Mouse (Mus musculus) cerebellum, postnatal 14 days (tissue): ENCODE results near the gene Gm20671.
A peak's percentile ranks its signal among the peaks of the same experiment; 100 is the strongest.
"Not testable (repeated sequence)": the region's sequence is repeated elsewhere in the genome, so short reads cannot be mapped to it uniquely, and the experiment has no call there.

Experiments
- DNase-seq, 2 experiments: peaks; one replicate each; pipeline ENCODE4 v3.0.0; 2021; ENCODE audit warnings: mixed read lengths in 2 of 2

Gene Gm20671

DNA sequence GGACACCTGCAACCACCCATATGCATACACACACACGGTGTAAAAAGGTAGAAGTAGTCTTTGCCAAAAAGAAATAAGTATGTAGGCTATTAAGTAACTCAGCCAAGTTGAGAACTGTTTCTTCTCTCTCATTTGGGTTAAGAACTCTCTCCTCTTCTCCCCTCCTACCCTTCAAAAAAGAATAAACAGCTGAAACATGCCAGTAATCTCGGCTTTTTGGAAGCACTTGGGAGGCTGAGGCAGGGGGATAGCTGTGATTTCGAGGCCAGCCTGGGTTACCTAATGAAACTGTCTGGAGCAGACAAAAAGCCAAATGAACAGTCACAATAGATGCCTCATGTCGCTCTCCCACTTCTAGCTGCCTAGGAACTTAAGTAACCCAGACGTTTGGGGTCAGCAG, 42.2 kb downstream of the Gm20671 start:
- peak in 1 of 2 experiments; percentile 5 for DNase-seq

DNA sequence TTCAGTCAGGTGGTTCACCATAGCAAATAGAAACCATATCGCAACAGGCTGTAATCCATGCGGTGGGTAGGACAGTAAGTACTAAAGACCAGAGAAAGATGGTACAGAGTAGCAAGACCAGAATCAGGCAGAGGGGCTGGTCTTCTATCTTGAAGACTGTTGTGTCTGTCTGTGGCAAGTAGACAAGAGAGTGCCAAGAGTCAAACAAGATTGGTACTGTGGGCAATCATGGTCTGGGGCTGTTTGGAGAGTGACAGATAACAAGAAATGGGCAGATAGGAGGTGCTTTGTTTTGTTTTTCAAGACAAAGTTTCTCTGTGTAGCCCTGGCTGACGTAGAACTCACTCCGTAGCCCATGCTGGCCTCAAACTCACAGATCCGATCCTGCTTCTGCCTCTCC, 45.3 kb downstream of the Gm20671 start:
- DNase-seq = no peak

DNA sequence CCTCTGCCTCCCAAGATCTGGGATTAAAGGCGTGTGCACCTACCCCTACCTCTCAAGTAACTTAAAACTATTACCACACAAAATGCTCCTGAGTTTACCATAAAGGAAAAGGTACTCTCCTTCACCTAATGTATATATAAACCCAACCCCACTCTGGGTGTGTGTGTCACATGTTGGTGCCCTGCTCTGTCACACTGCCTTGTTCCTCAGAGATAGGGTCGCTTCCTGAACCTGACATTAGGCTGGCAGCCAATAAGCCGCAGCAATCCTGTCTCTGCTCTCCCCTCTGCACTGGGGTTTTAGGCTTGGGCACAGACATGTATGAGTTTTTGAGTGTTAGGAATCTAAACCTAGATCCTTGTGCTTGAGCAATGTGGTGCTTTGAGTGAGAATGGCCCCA, 48.7 kb downstream of the Gm20671 start:
- no peak for DNase-seq

DNA sequence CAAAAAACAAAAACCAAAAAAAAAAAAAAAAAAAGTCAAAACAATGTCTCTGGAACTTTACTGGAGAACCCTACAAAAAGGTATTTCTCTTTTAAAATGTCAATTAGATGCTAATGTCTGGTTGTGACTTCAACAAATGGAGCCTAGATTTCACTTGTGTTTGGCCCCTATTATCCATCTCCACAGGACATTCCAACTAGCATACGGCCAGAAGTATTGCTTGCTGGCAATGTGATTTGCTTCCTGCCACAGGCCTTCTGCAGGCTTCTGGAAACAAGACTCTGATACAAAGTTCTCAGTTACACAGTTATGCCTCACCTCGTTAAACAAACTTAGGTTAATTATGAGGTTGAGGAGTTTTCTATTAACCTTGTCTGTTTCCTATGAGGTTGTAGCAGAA, 54.5 kb downstream of the Gm20671 start:
- peak in 1 of 2 experiments; percentile 19 for DNase-seq

DNA sequence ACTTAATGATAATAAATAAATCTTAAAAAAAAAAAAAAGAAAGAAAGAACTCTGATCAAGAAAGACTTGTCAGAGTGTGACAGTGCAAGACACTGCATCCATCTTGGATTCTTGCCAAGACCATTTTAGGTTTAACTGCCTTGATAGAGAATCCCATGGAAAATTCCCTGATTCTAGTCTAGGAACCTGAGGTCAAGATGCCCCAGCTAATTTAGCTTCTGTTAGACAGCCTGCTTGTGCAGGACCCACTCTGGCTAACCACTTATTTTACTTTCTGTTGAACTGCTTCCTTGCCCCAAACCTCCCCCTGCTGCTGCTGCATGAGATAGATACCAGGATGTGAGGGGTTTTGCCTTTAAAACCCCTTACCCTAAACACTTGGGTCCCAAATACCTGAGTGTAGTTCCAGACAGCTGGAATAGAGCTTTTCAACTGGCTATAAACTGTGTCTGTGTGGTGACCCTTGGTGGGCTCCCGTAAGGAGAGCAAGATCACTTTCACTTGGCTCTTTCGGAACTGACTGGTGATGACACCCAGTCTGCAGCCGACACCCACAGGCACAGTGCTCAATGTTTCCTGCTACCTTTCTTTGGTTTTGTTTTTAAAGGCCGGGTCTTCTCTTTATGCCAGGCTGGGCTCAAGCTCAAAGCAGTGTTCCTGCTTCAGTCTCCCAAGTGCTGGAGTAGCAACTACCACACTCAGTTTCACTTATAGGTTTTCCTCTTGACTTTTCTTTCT, 59.1 kb downstream of the Gm20671 start:
- DNase-seq = no peak

DNA sequence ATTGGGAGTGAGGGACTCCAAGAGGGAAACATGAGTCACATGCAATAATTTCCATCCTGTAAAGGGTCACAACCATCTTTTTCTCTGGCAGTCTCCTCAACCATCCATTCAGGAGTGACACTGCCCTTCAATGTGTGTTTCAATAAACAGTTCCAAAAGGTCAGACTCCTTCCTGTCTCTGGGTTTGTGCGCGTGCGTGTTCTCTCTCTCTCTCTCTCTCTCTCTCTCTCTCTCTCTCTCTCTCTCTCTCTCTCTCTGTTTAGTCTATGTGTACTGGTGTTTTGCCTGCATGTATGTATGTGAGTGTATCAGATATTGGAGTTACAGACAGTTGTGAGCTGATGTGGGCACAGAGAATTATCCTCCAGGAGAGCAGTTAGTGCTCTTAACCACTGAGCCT, 59.9 kb downstream of the Gm20671 start:
- DNase-seq = no peak

DNA sequence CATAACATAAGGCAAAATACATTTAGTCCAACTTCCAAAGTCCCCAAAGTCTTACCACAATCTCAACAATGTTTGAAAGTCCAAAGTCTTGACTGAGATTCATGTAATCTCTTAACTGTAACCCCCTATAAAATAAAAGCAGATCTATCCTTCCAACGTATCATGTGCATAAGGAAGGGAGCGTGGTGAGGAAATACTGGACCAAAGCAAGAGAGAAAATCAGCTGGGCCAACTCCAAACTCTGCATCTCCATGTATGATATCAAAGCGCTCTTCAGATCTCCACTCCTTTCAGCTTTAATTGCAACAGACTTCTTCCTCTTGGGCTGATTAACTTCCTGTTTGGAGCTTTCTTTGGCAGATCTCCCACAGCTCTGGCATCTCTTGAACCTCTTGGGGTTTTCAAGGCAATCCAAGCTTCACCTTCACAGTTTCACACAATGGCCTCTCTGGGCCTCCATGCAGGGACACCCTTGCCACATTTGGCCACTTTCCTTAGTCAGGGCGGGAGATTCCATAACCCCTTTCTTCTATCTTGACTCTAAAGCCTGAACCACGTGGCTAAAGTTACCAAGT, 65.3 kb downstream of the Gm20671 start:
- DNase-seq = no peak

DNA sequence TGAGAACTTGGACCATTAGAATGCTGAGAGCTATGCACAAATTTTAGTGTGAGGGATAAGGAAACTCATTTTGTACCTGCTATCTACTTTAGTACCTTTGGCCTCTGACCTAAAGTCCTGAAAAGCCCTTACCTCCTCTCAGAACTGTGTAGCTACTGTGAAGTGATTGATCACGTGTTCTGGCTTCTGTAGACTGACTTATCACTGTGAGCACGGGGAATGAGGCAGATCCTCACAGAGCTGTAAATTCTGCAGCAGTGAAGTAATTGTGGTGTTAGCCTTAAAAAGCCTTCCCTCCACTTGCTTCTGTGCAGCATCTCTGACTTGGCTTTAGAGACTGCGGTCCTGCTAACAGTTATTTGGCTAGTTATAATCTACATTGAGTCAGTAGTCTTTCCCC, 66.1 kb downstream of the Gm20671 start:
- no peak for DNase-seq

DNA sequence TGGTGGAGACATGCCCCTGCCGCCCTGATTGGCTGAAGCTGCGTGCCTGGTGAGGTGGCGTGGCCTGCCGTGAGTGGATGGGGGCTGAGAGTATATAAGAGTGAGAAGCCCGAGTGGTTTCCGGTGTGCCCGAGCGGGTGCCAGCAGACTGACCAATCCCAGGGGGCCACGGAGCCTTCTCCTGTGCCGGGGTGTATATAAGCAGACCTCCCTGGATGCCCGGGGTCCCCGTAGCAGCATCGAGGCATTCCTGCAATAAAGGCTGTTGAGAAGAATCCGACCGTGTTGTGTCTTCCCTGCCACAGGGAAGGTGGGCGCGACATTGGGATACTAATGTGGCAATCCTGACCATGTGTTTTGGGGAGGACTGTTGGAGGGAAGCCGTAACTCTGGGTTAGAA, 66.6 kb downstream of the Gm20671 start:
- not testable (repeated sequence) for DNase-seq

DNA sequence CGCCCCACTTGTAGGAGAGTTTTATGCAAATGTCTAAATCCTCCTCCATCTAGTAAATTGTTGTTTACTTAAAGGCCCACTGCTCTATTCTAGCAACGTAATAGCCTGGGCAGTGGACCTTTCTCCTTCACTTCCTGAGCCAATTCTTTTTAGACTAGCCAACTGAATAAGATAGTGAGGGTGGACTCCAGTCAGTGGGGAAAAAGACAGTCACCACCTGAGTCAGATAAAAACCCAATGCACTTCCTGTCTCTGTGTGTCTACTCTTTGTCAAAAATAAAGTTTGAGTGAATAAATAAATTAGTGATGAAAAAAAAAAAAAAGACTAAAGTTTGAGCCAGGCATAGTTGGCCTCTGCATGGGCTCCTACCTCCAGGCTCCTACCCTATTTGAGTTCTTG, 67.2 kb downstream of the Gm20671 start:
- DNase-seq = no peak

DNA sequence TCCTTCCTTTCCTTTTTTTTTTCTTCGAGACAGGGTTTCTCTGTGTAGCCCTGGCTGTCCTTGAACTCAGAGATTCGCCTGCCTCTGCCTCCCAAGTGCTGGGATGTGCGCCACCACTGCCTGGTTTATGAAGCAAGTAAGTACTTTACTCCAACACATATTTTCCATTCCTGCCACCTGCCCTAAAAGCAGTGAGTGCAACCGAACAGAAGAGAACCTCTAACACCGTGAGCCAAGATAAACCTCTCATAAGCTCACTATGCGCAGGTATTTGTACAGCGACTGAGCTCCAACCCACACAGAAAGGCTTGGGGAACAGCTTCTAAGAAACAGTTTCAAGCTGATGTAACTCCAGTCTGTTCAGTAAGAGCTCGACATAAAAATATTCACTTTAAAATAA, 70.8 kb downstream of the Gm20671 start:
- DNase-seq = no peak

DNA sequence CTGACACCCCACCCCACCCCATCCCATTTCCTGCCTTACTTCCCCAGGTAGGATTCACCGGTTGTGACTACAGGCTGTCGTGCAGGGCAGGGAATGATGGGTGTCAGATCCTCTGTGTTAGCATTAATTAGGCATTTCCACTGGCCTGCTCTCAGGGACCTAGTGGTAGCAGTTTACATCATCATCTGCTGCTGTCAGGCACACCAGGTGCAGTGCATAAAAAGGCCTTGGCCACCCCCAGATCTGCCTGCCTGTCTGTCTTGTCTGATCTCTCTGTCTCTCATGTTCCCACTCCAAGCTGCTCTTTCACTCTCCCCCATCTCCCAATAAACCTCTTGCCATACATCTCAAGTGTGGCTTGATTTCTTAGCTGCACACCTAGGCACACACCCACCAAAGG, 75.2 kb downstream of the Gm20671 start:
- DNase-seq = no peak

DNA sequence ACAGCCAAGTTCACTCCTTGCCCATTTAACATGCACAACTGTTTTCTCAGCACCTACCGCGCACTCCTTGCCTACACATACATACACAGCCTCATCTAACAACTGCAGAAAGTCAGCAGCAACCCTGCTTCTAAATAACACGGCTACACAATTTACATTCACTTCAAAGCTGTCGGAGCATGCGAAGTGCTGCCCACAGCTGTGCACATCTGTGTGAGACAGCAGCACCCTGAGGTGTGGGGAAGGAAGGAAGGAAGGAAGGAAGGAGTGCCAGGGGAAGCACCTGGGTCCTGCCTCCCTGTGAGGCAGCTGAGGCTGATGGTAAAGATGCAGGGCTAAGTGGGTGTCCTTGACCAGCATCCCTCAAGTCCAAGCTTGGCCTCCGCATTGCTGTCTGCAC, 78.0 kb downstream of the Gm20671 start:
- DNase-seq = no peak

DNA sequence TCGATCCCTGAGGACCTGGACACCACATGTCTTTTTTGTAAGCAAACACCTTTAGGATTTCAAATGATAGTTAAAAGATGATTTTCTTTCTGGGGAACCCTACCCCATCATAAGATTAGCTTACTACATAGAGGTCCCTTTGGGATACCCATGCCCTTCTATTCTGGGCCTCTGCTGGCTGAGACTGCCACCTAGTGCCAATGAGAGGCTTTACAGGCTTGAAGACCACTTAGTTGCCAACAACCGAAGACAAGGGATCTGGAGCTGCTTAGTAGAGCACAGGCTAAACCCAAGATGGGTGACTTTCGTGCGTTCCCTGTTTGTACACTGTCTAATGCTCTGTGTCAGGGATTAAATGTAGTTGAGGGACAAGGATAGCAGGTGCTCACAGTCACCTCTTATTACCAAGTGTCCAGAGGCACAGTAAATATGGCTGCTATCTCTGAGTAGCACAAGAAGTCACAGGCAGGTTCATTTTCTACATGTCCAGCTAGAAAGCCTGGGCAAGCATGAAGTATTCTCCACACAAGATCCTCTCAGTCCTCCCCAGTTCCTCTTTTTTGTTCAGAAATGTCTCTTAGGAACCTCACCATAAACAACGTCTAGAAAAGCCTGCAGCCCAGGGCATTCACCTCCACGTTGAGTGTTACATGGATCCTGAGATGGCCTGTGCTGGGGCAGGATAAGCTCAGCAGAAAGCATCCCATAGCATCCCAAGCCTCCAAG, 79.1 kb downstream of the Gm20671 start:
- DNase-seq = peak; percentile 72 to 76

DNA sequence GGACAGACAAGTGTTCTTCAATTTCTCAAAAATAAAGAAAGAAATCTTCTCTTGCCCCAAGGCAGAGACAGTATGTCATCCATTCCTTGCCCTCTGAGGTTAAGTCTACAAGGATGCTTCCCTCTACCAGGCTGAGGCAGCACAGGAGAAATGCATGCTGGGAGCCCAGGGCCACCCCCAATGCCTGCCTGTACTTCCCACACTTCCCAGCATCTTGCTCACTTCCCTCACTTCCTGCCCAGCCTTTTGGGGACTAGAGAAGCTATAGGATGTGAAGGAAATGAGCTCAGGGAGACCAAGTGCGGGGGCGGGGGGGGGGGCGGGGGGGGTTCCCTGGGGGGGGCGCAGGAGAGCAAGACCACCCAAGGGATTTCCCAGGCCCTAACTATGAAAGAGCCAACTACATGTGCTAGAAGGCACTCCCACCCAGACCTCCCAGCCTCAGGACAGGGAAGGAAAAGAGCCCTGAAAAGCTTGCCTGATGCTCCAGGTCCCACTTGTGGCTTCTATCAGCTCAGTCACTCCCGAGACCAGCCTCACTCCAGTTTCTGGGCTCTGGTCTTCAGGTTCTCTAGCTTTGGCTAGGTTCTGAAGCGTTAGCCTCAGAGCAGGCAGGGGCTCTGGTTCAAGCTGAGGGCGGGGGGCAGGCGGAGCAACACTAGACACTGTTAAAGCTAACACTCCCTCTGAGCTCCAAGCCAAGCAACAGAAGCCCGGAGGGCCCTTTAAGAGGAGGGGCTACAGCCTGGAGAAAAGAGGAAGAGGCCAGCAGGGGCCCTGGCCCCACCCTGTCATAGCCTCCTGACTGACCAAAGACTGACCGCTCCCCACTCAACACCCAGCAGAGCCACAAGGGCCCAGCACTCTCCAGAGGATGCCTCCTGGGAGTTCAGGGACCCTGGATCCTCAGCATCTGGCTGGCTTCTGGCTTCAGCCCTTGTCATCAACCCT, 80.9 kb downstream of the Gm20671 start:
- DNase-seq = peak; percentile 31 to 44

DNA sequence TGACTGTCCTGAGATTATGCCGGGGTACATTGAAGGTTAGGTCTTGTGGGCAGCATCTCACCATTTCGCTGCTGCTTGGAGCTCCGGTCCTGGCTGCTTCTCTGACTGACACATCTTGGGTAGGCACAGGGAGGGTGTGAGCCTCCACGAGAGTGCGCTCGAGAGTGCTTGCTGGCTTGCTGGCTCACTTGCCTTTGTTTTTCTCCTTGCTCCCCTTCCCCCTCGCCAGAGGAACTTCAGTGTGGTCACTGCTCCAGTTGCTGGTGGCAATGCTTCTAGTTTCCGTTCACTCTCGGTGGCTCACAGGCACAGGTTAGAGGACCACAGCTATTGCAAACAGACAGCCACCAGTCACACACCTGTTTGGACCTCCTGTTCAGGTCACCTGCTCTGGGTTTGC, 84.8 kb downstream of the Gm20671 start:
- DNase-seq = peak; percentile 75 to 82

DNA sequence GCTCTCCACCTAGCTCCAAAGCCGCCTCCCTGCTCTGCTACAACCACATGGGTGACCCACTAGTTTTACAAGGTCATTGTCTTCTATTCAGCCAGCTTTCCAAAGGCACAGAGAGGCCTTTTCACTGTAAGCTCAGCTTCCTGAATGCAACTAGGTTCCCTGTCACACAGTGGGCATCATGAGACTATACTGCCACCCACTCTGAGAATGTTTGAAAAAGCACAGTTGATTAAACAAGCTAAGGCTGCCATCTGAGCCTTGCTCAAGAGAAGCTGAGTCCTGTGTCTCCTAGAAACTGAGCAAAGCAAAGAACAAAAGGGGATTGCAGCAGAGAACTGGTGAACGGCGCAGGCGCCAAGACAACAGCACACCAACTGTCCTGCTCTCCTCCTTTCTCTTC, 85.5 kb downstream of the Gm20671 start:
- not testable (repeated sequence) for DNase-seq

DNA sequence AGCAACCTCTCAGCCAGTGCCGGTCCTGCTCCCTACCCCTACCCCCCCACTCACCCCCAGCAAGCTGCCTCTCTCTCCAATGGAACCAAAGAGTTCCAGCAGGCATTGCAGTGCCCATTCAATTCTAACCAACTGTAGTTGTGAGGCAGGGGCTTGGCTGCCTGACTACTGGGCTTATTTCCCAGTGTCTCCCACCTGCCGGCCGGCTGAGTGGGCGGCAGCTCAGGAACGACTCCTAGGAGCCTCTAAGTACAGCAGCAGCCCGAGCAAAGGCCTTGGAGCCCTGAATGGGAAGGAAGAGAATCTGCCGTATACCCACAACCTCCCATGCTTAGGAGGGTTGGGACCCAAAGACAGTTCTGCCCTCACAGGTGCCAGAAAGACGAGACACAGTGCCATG, 86.1 kb downstream of the Gm20671 start:
- peak; percentile 36 to 42 for DNase-seq

DNA sequence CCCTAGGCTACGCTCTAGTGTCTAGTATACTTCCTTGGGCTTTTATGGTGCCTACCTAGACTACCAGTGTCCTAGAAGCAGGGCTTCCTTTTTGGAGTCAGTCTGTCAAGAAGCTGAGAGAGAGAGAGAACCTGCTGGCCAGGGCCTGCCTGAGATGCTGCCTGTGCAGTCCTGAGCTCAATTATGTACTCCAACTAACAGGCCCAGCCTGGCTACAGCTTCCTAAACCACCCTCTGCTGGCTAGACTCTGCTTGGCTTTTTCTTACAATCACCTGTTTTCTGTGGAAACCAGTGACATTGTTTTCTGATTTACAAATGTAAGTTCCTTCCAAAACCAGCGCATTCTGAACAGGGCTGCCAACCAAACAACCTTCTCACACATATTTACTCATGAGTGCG, 86.8 kb downstream of the Gm20671 start:
- no peak for DNase-seq

DNA sequence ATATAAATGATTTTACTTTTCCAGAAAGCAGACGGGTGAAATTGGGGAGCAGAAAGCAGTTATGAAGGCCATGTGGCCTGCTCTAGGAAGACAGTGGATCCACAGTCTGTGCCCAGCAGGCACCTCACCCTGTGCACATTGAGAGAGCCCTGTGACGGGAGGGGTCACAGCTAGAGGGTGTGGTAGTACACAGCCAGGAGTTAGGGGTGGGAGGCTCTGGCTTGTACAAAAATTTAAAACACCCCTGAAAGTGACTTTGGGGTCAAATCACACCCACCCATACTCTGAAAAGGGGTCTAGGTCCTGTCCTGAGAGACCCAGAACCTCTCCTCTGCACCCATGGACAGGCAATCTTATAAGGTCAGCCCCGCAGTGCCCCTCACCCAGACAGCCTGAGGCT, 90.1 kb downstream of the Gm20671 start:
- DNase-seq = not testable (repeated sequence)

DNA sequence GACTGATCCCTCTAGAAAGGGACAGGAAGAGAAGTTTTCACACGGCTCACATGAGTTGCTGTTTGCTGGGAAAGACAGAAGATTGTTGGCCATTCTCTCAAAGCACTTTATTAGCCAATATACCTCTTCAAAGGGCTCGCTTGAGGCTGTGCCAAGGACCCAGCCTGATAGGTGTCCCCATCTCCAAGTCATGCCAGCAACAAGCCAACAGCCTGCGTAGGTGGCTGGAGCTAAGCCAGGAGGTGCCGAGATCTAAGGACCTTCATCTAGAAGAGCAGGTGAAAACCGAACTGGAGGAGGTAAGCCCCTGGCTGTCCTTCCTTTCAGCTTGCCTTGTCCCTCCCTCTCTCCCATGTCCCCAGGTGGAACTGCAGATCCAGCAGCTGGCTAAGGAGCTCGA, 91.1 kb downstream of the Gm20671 start:
- no peak for DNase-seq

DNA sequence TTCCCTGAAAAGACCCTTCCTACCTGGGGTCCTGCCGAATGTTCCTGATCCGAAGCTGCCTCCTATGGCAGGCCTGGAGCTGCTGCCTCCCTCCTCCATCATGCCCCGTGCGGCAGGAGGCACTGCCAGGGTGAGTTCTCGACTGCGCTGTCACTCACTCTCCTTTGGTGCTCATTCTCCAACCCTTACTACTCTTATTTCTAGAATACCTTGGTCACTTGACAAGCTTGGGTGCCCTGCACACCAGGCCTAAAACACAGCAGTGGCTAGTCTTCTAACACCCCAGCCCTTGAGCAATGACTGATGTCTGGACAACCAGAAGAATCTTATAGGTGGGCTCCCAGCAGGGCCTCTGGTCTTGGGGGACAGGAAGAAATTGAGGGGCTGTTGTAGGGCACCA, 93.0 kb downstream of the Gm20671 start:
- DNase-seq = not testable (repeated sequence)

DNA sequence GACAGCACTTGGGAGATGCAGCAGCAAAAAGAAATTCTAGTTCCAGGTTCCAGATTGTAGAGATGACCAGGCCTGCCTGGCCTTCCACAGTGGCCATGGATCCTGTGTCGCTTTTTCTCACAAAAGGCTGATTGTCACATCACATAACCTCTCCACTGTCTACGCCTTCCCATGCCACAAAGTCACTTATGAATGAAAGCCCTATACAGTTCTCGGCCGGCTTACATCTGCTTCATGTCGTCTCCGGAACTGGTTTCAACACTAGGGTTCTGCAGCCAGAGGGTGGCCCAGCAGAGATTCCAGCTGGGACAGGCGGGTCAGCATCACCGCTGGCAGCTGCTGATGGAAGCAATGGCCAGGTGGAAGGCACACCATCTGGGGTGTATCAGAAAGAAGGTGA, 98.1 kb downstream of the Gm20671 start:
- no peak for DNase-seq
